Mouse (Mus musculus) heart, adult 18-20 months (tissue): ENCODE results near the gene Tmem56. TPM values are rescaled to one million over a fixed set of nuclear protein-coding genes. Genes with fewer than 3 reads are reported as not detected.

Experiments used
- DNase-seq, 2 experiments: peaks; one replicate each; pipeline ENCODE4 v3.0.0; 2021 to 2022; ENCODE audit warnings: mixed read lengths in 1 of 2
- total RNA-seq, 2 experiments: library from RNA; stranded (reverse); gene quantifications; 2 replicates each; pipeline ENCODE4 v1.2.3; 2021

The Tmem56 gene
- total RNA-seq, 2 experiments from 2014 or later, result 1.3 to 1.7 TPM

GRCm38 (mm10) chr3:121277557-121277956 is 5.3 kb downstream of the Tmem56 start:
- peak; percentile 75 for DNase-seq

GRCm38 (mm10) chr3:121277009-121277408 is 5.9 kb downstream of the Tmem56 start:
- no peak for DNase-seq

GRCm38 (mm10) chr3:121274010-121274409 is 8.9 kb downstream of the Tmem56 start:
- DNase-seq, result no peak

GRCm38 (mm10) chr3:121272577-121272976 is 10.3 kb downstream of the Tmem56 start:
- no peak for DNase-seq

GRCm38 (mm10) chr3:121267283-121267682 is 15.6 kb downstream of the Tmem56 start:
- no peak for DNase-seq

GRCm38 (mm10) chr3:121264242-121264641 is 18.7 kb downstream of the Tmem56 start:
- DNase-seq, result no peak

- DNase-seq, result peak; percentile 46 to 51
Measured at GRCm38 (mm10) chr3:121263205-121263548, 19.7 kb downstream of the Tmem56 start.

- DNase-seq, result peak; percentile 47 to 58
Measured at GRCm38 (mm10) chr3:121262521-121263204, 20.2 kb downstream of the Tmem56 start.

- DNase-seq, result no peak
Measured at GRCm38 (mm10) chr3:121261939-121262520, 20.9 kb downstream of the Tmem56 start.

- no peak for DNase-seq
Measured at GRCm38 (mm10) chr3:121261251-121261650, 21.6 kb downstream of the Tmem56 start.

- DNase-seq, result no peak
Measured at GRCm38 (mm10) chr3:121260831-121261230, 22.1 kb downstream of the Tmem56 start.

- DNase-seq, result no peak
Measured at GRCm38 (mm10) chr3:121260041-121260440, 22.9 kb downstream of the Tmem56 start.

- peak; percentile 25 to 29 for DNase-seq
Measured at GRCm38 (mm10) chr3:121258521-121259478, 24.1 kb downstream of the Tmem56 start.

- no peak for DNase-seq
Measured at GRCm38 (mm10) chr3:121257418-121257817, 25.5 kb downstream of the Tmem56 start.

- no peak for DNase-seq
Measured at GRCm38 (mm10) chr3:121256131-121256530, 26.8 kb downstream of the Tmem56 start.

- DNase-seq, result no peak
Measured at GRCm38 (mm10) chr3:121255501-121255900, 27.4 kb downstream of the Tmem56 start.

- peak; percentile 45 to 52 for DNase-seq
Measured at GRCm38 (mm10) chr3:121250576-121251433, 32.1 kb downstream of the Tmem56 start.

GRCm38 (mm10) chr3:121250048-121250447 is 32.9 kb downstream of the Tmem56 start:
- DNase-seq, result peak; percentile 16 to 49

GRCm38 (mm10) chr3:121242941-121243340 is 40.0 kb downstream of the Tmem56 start:
- no peak for DNase-seq

- DNase-seq, result no peak
Measured at GRCm38 (mm10) chr3:121242111-121242936, 40.6 kb downstream of the Tmem56 start.
